Mouse (Mus musculus): ENCODE measurements at regions not wholly inside any gene's neighbourhood (a gene's known extent, or its start where the extent isn't known, plus 50 kb on each side); places are given as distances from the start of the nearest gene placed in this dataset.

- DNase-seq (ENCODE audit: low read depth, low spot score): no peak
Measured at GRCm38 (mm10) chrX:11829411-11830002, 330.6 kb downstream of the Bcor start.

GRCm38 (mm10) chrX:11837566-11837965 is 322.6 kb downstream of the Bcor start:
- no peak for DNase-seq (ENCODE audit: low read depth, low spot score)

GRCm38 (mm10) chrX:11839665-11840245 is 320.4 kb downstream of the Bcor start:
- DNase-seq (ENCODE audit: low read depth, low spot score): peak; percentile 16

- no peak for DNase-seq (ENCODE audit: low read depth, low spot score)
Measured at GRCm38 (mm10) chrX:11840319-11841035, 319.7 kb downstream of the Bcor start.

- peak; percentile 5 for DNase-seq (ENCODE audit: low read depth, low spot score)
Measured at GRCm38 (mm10) chrX:11845566-11845965, 314.6 kb downstream of the Bcor start.

GRCm38 (mm10) chrX:11855910-11856309 is 304.2 kb downstream of the Bcor start:
- no peak for DNase-seq (ENCODE audit: low read depth, low spot score)

- no peak for DNase-seq (ENCODE audit: low read depth, low spot score)
Measured at GRCm38 (mm10) chrX:11859396-11859795, 300.8 kb downstream of the Bcor start.

- DNase-seq (ENCODE audit: low read depth, low spot score): no peak
Measured at GRCm38 (mm10) chrX:11861119-11861708, 298.9 kb downstream of the Bcor start.

- no peak for DNase-seq (ENCODE audit: low read depth, low spot score)
Measured at GRCm38 (mm10) chrX:11861892-11862291, 298.3 kb downstream of the Bcor start.

GRCm38 (mm10) chrX:11863106-11863505 is 297.0 kb downstream of the Bcor start:
- DNase-seq (ENCODE audit: low read depth, low spot score): no peak

- no peak for DNase-seq (ENCODE audit: low read depth, low spot score)
Measured at GRCm38 (mm10) chrX:11873913-11874312, 286.2 kb downstream of the Bcor start.

- DNase-seq (ENCODE audit: low read depth, low spot score): no peak
Measured at GRCm38 (mm10) chrX:11876636-11877035, 283.5 kb downstream of the Bcor start.

- DNase-seq (ENCODE audit: low read depth, low spot score): peak; percentile 28
Measured at GRCm38 (mm10) chrX:11878028-11878427, 282.1 kb downstream of the Bcor start.

GRCm38 (mm10) chrX:11880972-11881371 is 279.2 kb downstream of the Bcor start:
- DNase-seq (ENCODE audit: low read depth, low spot score): no peak

- no peak for DNase-seq (ENCODE audit: low read depth, low spot score)
Measured at GRCm38 (mm10) chrX:11883738-11884716, 276.1 kb downstream of the Bcor start.

GRCm38 (mm10) chrX:11892396-11892795 is 267.8 kb downstream of the Bcor start:
- no peak for DNase-seq (ENCODE audit: low read depth, low spot score)

GRCm38 (mm10) chrX:11893606-11894279 is 266.4 kb downstream of the Bcor start:
- DNase-seq (ENCODE audit: low read depth, low spot score): peak; percentile 46

GRCm38 (mm10) chrX:11894280-11894662 is 265.9 kb downstream of the Bcor start:
- DNase-seq (ENCODE audit: low read depth, low spot score): no peak

GRCm38 (mm10) chrX:11895396-11895795 is 264.8 kb downstream of the Bcor start:
- DNase-seq (ENCODE audit: low read depth, low spot score): no peak

GRCm38 (mm10) chrX:11898280-11898679 is 261.9 kb downstream of the Bcor start:
- no peak for DNase-seq (ENCODE audit: low read depth, low spot score)

- no peak for DNase-seq (ENCODE audit: low read depth, low spot score)
Measured at GRCm38 (mm10) chrX:11899051-11899450, 261.1 kb downstream of the Bcor start.
